Mouse (Mus musculus): Measurements from ENCODE around the gene Slc7a11.
A peak's percentile ranks its signal among the peaks of the same experiment; 100 is the strongest.

The Slc7a11 gene

GRCm38 (mm10) chr3:50388786-50389185, 54.6 kb downstream of the Slc7a11 start:
- DNase-seq (ENCODE audit: low spot score) = no peak

GRCm38 (mm10) chr3:50388288-50388687, 55.1 kb downstream of the Slc7a11 start:
- no peak for DNase-seq (ENCODE audit: low spot score)

GRCm38 (mm10) chr3:50387280-50387679, 56.1 kb downstream of the Slc7a11 start:
- DNase-seq (ENCODE audit: low spot score) = no peak

DNA sequence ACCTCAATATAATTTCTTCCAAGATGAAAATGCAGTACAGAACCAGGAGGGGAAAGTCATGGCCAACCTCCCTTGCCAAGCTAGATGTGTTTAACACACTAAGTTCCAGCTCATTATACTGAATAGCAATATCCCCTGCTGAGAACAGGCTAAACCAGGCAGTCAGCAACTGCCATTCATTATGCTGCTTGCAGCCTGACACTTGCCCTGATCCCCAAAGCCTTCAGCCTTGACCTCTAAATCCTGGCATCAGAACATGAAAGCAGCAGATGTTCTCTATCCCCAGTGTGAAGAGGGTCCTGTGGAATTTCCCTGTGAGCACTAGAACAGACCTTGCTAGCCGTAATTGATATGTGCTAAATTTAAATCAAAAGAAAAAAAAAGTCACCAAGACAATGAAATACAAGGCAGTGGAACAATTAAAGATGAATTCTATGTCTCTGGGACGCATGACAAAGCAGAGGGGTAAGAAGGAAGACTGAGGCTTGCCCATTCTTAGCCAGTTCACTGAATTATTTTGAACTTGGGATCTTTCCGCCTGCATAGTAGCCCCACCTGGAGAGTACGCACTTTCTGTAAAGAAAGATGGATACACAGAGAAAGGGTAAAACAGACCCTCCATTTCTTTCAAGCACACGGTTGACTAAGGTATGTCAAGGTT, 56.7 kb downstream of the Slc7a11 start:
- peak; percentile 84 for DNase-seq (ENCODE audit: low spot score)

DNA sequence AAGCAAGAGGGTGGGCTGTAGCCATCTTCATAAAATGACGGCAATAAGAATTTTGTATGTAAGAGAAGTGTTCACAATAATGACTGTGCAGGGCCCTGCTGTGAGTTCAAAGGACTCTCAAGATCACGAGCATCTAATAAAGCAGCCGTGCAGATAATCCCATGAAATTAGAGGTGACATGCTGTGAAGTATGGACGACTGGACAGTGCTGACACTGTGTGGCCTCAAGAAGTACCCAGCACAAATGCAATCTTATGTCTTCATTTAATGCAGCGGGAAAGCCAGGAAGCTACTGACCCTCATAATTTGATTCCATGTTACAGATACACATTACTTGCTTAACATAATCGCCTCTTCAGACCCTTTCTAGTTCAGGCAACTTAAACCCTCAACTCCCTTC, 57.3 kb downstream of the Slc7a11 start:
- no peak for DNase-seq (ENCODE audit: low spot score)

DNA sequence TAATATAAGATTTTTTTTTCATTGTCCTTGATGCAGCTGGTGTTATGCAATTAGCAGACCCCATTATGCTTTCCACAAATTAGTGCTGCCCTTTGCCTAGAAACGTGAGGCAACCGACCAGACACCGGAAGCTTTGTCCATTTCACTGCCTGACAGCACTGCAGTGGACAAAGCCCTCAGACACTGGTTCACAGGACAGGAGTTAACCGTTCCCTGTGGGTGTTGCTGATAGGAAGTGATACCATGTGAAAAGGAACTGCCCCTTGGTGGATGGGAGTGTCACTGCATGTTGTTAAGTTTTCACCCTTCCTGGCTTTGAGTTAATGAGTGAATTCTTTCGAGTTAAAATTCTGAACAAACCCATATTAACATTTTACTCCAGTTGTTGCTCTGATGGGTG, 60.7 kb downstream of the Slc7a11 start:
- DNase-seq (ENCODE audit: low spot score) = peak; percentile 57

GRCm38 (mm10) chr3:50381861-50382693, 61.3 kb downstream of the Slc7a11 start:
- DNase-seq (ENCODE audit: low spot score) = peak; percentile 29

DNA sequence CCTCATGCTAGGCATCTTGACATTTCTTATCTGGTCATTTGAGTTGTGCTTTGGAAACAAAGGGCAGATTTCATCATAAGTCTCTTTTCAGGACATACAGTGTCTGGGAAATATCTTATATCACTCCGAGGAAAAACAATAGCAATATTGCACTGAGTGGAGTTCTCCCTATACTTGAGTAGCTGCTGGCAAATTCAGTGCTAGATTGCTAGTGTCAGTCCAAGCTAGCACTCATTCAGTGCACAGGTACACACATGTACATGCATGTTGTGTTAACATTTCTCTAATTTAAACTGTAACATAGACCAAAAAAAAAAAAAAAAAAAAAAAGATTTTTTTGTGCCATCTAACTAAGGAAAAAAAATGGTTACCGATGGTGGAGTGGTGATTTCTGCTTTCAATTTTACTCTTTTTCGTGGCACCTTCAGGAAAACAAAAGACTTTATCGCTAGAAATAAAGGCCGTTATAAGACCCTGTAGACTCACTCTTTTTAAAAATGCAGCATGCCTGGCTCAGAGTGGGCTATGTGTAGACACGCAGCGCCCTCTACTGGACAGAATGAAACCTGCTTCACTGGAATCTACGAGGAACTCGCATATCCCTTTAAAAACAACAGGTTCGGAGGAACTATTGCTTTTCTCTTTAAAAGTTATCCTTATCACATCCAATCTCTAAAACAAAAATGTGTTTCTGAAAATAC, 62.1 kb downstream of the Slc7a11 start:
- DNase-seq (ENCODE audit: low spot score) = peak; percentile 94

DNA sequence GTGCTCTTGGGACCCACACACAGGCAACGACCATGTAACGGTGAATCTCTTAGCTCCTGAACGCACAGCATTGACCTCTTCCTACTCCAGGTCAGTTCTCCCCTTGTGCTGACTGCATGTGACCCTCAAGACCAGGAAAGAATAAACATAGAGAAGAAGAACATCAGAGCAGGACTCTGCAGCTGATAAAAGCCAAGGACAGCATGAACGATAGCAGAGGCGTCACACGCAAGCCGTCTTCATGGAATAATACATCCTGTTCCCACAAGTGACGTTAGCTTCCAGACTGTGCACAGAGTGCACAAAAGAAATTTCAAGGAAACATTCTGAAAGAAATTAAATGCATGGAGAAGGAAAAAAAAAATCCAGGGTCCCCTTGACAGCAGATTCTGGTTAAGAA, 63.5 kb downstream of the Slc7a11 start:
- DNase-seq (ENCODE audit: low spot score) = no peak

DNA sequence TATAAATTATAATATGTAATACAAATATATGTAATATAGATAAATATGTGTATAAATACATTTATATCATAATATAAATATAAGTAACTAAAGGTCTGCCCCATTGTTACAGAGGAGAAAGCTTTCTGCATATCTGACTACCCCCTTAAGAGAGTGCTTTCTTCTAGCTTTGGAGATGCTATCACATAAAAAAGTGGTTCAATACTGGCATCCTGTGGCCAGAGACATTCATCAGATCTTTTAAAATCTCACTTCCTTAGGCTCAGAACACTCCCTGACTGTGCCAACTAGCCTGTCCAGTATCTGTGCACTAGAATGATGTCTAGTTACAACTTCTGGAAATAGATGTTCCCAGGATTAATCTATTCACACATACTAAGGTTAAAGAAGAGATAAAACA, 67.9 kb downstream of the Slc7a11 start:
- no peak for DNase-seq (ENCODE audit: low spot score)

GRCm38 (mm10) chr3:50369791-50370190, 73.6 kb downstream of the Slc7a11 start:
- DNase-seq (ENCODE audit: low spot score) = no peak

- DNase-seq (ENCODE audit: low spot score) = no peak
Observed at GRCm38 (mm10) chr3:50367175-50367574, 76.2 kb downstream of the Slc7a11 start.

GRCm38 (mm10) chr3:50363659-50364058, 79.8 kb downstream of the Slc7a11 start:
- no peak for DNase-seq (ENCODE audit: low spot score)

DNA sequence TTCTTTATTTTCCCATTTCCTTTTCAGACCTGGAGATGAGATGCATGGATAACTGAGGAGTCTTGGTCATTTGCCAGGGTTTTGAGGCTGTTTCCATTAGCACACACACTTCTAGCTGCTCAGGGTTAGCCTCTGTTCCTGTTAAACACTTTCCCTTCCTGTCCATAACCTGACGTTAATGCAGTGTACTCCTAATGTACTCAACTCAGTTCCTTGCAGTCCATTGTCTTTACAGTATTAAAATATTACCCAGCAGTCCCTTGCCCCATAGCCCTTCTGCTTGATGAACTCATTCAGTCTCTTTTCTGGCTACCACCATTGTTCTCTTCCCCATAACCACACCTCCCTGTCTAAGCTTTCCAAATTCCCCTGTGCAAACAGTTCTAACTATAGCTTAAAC, 96.3 kb downstream of the Slc7a11 start:
- no peak for DNase-seq (ENCODE audit: low spot score)

GRCm38 (mm10) chr3:50344411-50344810, 99.0 kb downstream of the Slc7a11 start:
- DNase-seq (ENCODE audit: low spot score) = no peak

GRCm38 (mm10) chr3:50324524-50324923, 118.9 kb downstream of the Slc7a11 start:
- no peak for DNase-seq (ENCODE audit: low spot score)

DNA sequence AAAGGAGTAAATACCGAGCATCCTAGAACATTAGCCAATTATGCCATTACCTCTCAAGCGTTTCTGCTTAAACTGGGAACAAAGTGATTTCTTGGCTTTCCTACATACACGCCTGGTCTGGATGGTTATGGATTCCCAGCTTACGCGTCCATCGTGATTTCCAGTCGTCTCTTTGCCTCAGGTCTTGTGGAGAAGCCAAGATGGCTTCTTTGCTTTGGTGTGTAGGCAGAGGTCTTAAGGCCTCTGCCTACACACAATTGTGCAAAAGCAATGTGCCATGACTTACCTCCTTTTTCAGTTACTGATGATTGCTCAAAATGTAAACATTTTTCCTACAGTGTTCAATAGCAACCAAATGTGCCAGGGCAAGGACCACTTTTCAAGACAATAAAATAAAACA, 119.5 kb downstream of the Slc7a11 start:
- no peak for DNase-seq (ENCODE audit: low spot score)

- no peak for DNase-seq (ENCODE audit: low spot score)
Observed at GRCm38 (mm10) chr3:50320862-50321261, 122.6 kb downstream of the Slc7a11 start.

GRCm38 (mm10) chr3:50318074-50318473, 125.3 kb downstream of the Slc7a11 start:
- DNase-seq (ENCODE audit: low spot score) = no peak

GRCm38 (mm10) chr3:50313816-50314215, 129.6 kb downstream of the Slc7a11 start:
- DNase-seq (ENCODE audit: low spot score) = no peak

GRCm38 (mm10) chr3:50307339-50308327, 135.8 kb downstream of the Slc7a11 start:
- DNase-seq (ENCODE audit: low spot score) = no peak

- no peak for DNase-seq (ENCODE audit: low spot score)
Observed at GRCm38 (mm10) chr3:50306334-50306733, 137.1 kb downstream of the Slc7a11 start.

Data from embryo, embryonic 10 days (tissue).